Mouse (Mus musculus): ENCODE measurements around the gene Bmper.

DNA sequence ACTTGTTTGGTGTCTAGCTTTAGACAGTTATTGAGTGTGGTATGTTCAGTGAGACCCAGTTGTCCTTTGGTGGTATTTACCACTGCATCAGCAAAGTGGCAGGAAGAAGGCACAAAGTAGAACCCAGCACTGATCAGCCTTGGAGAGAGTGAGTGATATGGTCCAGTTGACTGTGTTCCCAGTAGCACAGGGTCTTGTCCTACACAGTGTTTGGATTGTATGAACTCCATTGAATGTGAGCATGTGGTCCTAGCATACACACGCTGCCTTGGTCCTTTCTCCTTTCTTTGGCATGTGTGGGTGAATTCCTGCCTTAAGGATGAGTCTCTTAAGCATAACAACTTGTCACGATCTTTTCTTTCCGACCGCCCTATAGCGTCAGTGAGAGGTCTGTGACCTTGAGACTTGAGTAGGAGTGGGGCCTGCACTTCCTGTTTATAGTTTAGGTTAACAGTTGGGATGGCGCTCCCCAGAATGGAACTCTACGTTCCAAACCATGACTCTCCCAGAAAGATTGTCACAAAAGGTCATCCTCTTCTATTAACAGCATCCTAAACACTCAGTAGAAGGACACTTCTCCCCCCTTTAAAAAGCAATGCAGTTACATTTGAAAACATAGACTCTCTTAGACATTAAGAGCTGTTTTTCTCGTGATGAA is 10.7 kb downstream of the Bmper start:
- TF ChIP-seq CTCF (IDR thresholded peaks at IDR 0.05; ENCODE audit: low read depth, low read length), result no peak
- TF ChIP-seq GATA1 (IDR thresholded peaks at IDR 0.05; ENCODE audit: borderline replicate concordance, low read length), result no peak
- TF ChIP-seq GATA2 (IDR thresholded peaks at IDR 0.05; ENCODE audit: borderline replicate concordance, low read depth, low read length), result no peak
